Mouse (Mus musculus) ES-E14 (cell line): ENCODE measurements at regions not wholly inside any gene's neighbourhood (a gene's known extent, or its start where the extent isn't known, plus 50 kb on each side); places are given as distances from the start of the nearest gene placed in this dataset.

Experiments used
- DNase-seq: peaks from one replicate; pipeline ENCODE4 v3.0.0-alpha.2; 2013; ENCODE audit warnings: low read depth, low spot score
- H3K27ac ChIP-seq: 2 replicates; pipeline ENCODE4 v1.5.1; 2012; ENCODE audit warnings: low read depth, mild to moderate bottlenecking, low read length, moderate library complexity, mixed read lengths; ENCODE audit not compliant: poor library complexity, insufficient read depth, severe bottlenecking
- H3K36me3 ChIP-seq: 2 replicates; pipeline ENCODE4 v1.6.1; 2012; ENCODE audit warnings: mild to moderate bottlenecking, low read length, moderate library complexity, mixed read lengths; ENCODE audit not compliant: control insufficient read depth, poor library complexity, insufficient read depth, severe bottlenecking
- H3K4me1 ChIP-seq, 2 experiments: fragments of 150-350 bp in 1 of 2; sonication (generic) in 1 of 2; 2 replicates each; pipeline ENCODE4 v1.6.1; 2012; ENCODE audit warnings: low read length in 2 of 2, mild to moderate bottlenecking in 1 of 2, mixed read lengths in 1 of 2; ENCODE audit not compliant: control insufficient read depth in 2 of 2, insufficient read depth in 2 of 2, poor library complexity in 1 of 2
- H3K4me3 ChIP-seq, 2 experiments: fragments of 150-350 bp in 1 of 2; sonication (generic) in 1 of 2; 2 replicates each; pipeline ENCODE4 v1.5.1; 2012; ENCODE audit warnings: low read length in 2 of 2, low read depth in 1 of 2, mild to moderate bottlenecking in 1 of 2, mixed read lengths in 1 of 2; ENCODE audit not compliant: insufficient read depth in 1 of 2, poor library complexity in 1 of 2, severe bottlenecking in 1 of 2
- H3K9ac ChIP-seq: 2 replicates; pipeline ENCODE4 v1.6.1; 2012; ENCODE audit warnings: low read depth, mild to moderate bottlenecking, low read length, mixed read lengths; ENCODE audit not compliant: poor library complexity, insufficient read depth, severe bottlenecking
- H3K9me3 ChIP-seq: fragments of 150-350 bp; sonication (generic); 2 replicates; pipeline ENCODE4 v1.6.1; 2012; ENCODE audit warnings: low read depth, mild to moderate bottlenecking, low read length; ENCODE audit not compliant: control insufficient read depth, insufficient read depth
- CHD2 ChIP-seq: IDR thresholded peaks from 2 replicates; pipeline ENCODE4 v1.6.1; 2014; ENCODE audit warnings: mild to moderate bottlenecking, low read depth, low read length, inconsistent platforms
- HCFC1 ChIP-seq: IDR thresholded peaks from 2 replicates; pipeline ENCODE4 v1.6.1; 2012; ENCODE audit warnings: low read length, inconsistent platforms, borderline replicate concordance; ENCODE audit not compliant: insufficient read depth
- MAFK ChIP-seq: IDR thresholded peaks from 2 replicates; pipeline ENCODE4 v1.6.1; 2014; ENCODE audit warnings: mild to moderate bottlenecking, low read depth, low read length, inconsistent platforms; ENCODE audit not compliant: insufficient read depth
- ZC3H11A ChIP-seq: IDR thresholded peaks from 2 replicates; pipeline ENCODE4 v1.6.1; 2012; ENCODE audit warnings: low read depth, mild to moderate bottlenecking, inconsistent platforms, low read length, borderline replicate concordance
- ZNF384 ChIP-seq: IDR thresholded peaks from 2 replicates; pipeline ENCODE4 v1.6.1; 2012; ENCODE audit warnings: low read depth, low read length, inconsistent platforms
- in situ Hi-C, 2 experiments: fragments of 600-800 bp; cut with MboI; formaldehyde crosslinking; loops; one replicate each; pipeline ENCODE4 v1.15.1; 2025; ENCODE audit warnings: low sequenced_read_pairs in 2 of 2, inconsistent platforms in 1 of 2; ENCODE audit not compliant: unreplicated experiment in 2 of 2

- in situ Hi-C loops, result loop anchor here in 1 of 2 experiments (25.0 kb wide), 1 partner anchor 328 kb away; no protein-coding TSS in a partner anchor
- Histone ChIP-seq H3K36me3 (no peaks in the 10 kb centered on the region), H3K9me3 (no peaks in the 10 kb centered on the region), H3K27ac (no peak overlapping the region), H3K4me1 (peaks cover 0 to 6% of the 10 kb centered on the region in 2 experiments; a peak in 2 of 4 replicates), H3K9ac (no peak overlapping the region), H3K4me3 (no peak overlapping the region)
- no peak for DNase-seq
- TF ChIP-seq MAFK (no peak), ZNF384 (no peak), ZC3H11A (no peak), CHD2 (no peak), HCFC1 (no peak)
These were observed 159.5 kb downstream of the Zfp281 start for GRCm38 (mm10) chr1:136784178-136784577.

- no peaks in the 10 kb centered on the region for H3K9me3 ChIP-seq
- no peak overlapping the region for H3K4me3 ChIP-seq
- no peak overlapping the region for H3K9ac ChIP-seq
- H3K27ac ChIP-seq, result no peak overlapping the region
- H3K36me3 ChIP-seq, result no peaks in the 10 kb centered on the region
- DNase-seq, result no peak
- no peaks in the 10 kb centered on the region for H3K4me1 ChIP-seq
- in situ Hi-C loops, result loop anchor here in 1 of 2 experiments (25.0 kb wide), 1 partner anchor 323 kb away; no protein-coding TSS in a partner anchor
- TF ChIP-seq ZC3H11A, result no peak
- TF ChIP-seq HCFC1, result no peak
- no peak for TF ChIP-seq CHD2
- no peak for TF ChIP-seq MAFK
- TF ChIP-seq ZNF384, result no peak
These were observed 164.3 kb downstream of the Zfp281 start for GRCm38 (mm10) chr1:136788979-136789513.

- DNase-seq, result no peak
- Histone ChIP-seq H3K9me3 (no peaks in the 10 kb centered on the region), H3K27ac (no peak overlapping the region), H3K4me1 (0 out of 4 replicates have a peak, but pooled peaks cover 0 to under 1% of the 10 kb centered on the region in 2 experiments), H3K4me3 (no peak overlapping the region), H3K36me3 (no peaks in the 10 kb centered on the region), H3K9ac (no peak overlapping the region)
- in situ Hi-C loops, result loop anchor here in 1 of 2 experiments (25.0 kb wide), 1 partner anchor 321 kb away; no protein-coding TSS in a partner anchor
- TF ChIP-seq CHD2, result no peak
- TF ChIP-seq HCFC1, result no peak
- TF ChIP-seq ZNF384, result no peak
- TF ChIP-seq ZC3H11A, result no peak
- TF ChIP-seq MAFK, result no peak
These were observed 166.9 kb downstream of the Zfp281 start for GRCm38 (mm10) chr1:136791641-136792040.
